Mouse (Mus musculus): Measurements from ENCODE around the gene Vmn1r103.
"Not testable (repeated sequence)": the region's sequence is repeated elsewhere in the genome, so short reads cannot be mapped to it uniquely, and the experiment has no call there.

Vmn1r103 gene

DNA sequence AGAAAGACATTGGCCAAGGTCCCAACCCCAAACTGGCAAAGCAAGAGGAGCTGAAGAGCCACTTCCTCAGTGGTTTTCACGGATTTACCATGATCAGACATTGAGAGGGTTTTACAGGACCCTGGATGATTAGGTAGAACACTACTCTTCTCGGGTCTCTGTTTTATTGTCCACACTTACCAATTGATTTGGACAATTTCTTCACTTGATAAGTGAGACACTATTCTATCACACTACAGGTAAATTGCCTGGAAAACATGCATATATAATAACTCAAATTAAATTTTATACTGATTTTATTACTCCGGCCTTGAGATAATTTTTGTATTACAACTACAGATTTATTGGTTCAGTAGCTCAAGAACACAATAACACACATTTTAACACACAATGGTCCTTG lies at the start of gene Vmn1r103:
Vmn1r103 (minus strand) TSS at position 101 of the 400 bp plus-strand sequence.
- not testable (repeated sequence) for DNase-seq

- DNase-seq: not testable (repeated sequence)
Observed at GRCm38 (mm10) chr7:20545657-20546056, 35.3 kb upstream of the Vmn1r103 start, which contains the start of gene Gm5726. TSS of gene Gm5726 (minus strand) at chr7:20545757.

DNA sequence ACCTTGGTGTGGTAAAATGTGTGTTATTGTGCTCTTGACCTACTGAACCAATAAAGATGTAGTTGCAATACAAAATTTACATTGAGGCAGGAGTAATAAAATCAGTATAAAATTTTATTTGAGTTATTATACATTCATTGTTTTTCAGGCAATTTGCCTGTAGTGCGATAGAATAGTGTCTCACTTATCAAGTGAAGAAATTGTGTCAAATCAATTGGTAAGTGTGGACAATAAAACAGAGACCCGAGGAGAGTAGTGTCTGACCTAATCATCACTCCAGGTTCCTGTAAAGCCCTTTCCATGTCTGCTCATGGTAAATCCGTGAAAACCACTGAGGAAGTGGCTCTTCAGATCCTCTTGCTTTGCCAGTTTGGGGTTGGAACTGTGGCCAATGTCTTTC lies 23.2 kb upstream of the Vmn1r103 start, which contains the start of gene Vmn1r104:
Vmn1r104 (plus strand) TSS at position 301 of the 400 bp plus-strand sequence.
- not testable (repeated sequence) for DNase-seq

- DNase-seq: not testable (repeated sequence)
Observed at GRCm38 (mm10) chr7:20474825-20475224, 35.5 kb downstream of the Vmn1r103 start, which contains the start of gene Gm10670. TSS of gene Gm10670 (minus strand) at chr7:20474925.
